Mouse (Mus musculus): ENCODE results near the gene Fam133b.

DNA sequence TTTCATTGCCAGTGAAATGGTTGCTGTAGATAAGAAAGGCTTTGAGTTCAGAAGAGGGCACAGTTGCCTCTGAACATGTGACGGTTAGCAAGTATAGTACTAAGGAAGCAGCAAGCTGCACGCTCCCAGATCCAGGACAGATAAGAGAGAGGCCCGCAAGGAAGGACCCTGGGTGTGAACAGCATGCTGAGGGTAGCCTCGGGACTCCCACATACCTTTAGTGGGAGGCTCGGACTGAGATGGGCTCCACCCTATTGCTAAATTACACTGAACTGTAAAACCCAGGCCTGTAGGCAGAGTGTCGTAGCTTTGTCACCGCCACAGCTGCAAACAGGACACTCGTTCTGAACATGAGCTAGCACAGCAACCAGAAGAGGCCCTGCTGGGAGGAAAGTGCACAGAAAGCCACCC lies 28.7 kb upstream of the Fam133b start:
- TF ChIP-seq CTCF (IDR thresholded peaks at IDR 0.05), result no peak
- no peak for TF ChIP-seq EP300 (IDR thresholded peaks at IDR 0.05; ENCODE audit: insufficient read depth, low read depth, low read length)

Measured in heart, adult 2 months (tissue).